Mouse (Mus musculus) erythroblast, embryonic 14.5 days (primary cell): Measurements from ENCODE around the gene Ggta1.

ENCODE experiments used
- GATA1 ChIP-seq: IDR thresholded peaks from 2 replicates; pipeline ENCODE4 v1.6.1; 2012; ENCODE audit warnings: low read length, inconsistent platforms, mixed read lengths
- TAL1 ChIP-seq: IDR thresholded peaks from 3 replicates; pipeline ENCODE4 v1.6.1; 2012; ENCODE audit warnings: low read length, inconsistent platforms, mixed read lengths

- TF ChIP-seq GATA1 = no peak
- TF ChIP-seq TAL1 = no peak
Observed at GRCm38 (mm10) chr2:35508597-35509342, 45.7 kb upstream of the Ggta1 start.
